Comparison of ENCODE assay signal across 10 mouse cellular contexts in genomic region chr3:27210271-27210670, GRCm38 (mm10). TPM values are rescaled to one million over a fixed set of nuclear protein-coding genes. Genes with fewer than 3 reads are reported as not detected.
DNase-seq lines count a peak whose midpoint lies in the region; ATAC-seq and TF ChIP-seq lines count a peak whose summit lies in the region.
"Had no signal": no experiment of that assay in that cellular context is flagged by ENCODE, and none has a peak within 500 bp of the region (broad histone marks: within the 10 kb centered on the region; RNA-seq: fewer than 3 reads in every experiment).

No protein-coding gene starts in this region.

- H3K27ac ChIP-seq in heart, adult 2 months = no peak overlapping the region
- no peak overlapping the region for H3K27ac ChIP-seq in limb, embryonic 10.5 days
- H3K27ac ChIP-seq: embryonic facial prominence, embryonic 12.5 days; limb, embryonic 13.5 days had no signal

- no peak overlapping the region for H3K9ac ChIP-seq in heart, adult 2 months (ENCODE audit: low read depth, low read length)
- H3K9ac ChIP-seq: embryonic facial prominence, embryonic 12.5 days; limb, embryonic 13.5 days had no signal

- TF ChIP-seq CTCF in heart, adult 2 months (IDR thresholded peaks at IDR 0.05) = no peak

- WGBS in heart, adult 2 months = 57% methylated on average over 7 of the region's 7 CpGs
- WGBS in limb, embryonic 10.5 days = 81% methylated on average over 7 of the region's 7 CpGs

- H3K79me2 ChIP-seq in heart, adult 2 months (replicated peaks; ENCODE audit: control insufficient read depth, insufficient read depth, low read length) = no peaks in the 10 kb centered on the region

- peaks cover 3% of the 10 kb centered on the region for H3K4me1 ChIP-seq in heart, adult 2 months (ENCODE audit: control insufficient read depth, insufficient read depth, low read length)
- peaks cover 5% of the 10 kb centered on the region for H3K4me1 ChIP-seq in limb, embryonic 10.5 days

- peak; percentile 67 to 73; a peak in 3 of 4 replicates for ATAC-seq in hematopoietic stem cell, adult 5-6 weeks (replicated peaks in 1 of 2; ENCODE audit: insufficient read depth in 1 of 2, low FRiP score in 2 of 2, low TSS enrichment in 1 of 2, low read depth in 1 of 2, poor library complexity in 2 of 2, severe bottlenecking in 2 of 2)

- no peak overlapping the region for H3K4me3 ChIP-seq in heart, adult 2 months
- H3K4me3 ChIP-seq in limb, embryonic 10.5 days = no peak overlapping the region
- H3K4me3 ChIP-seq: embryonic facial prominence, embryonic 12.5 days; limb, embryonic 13.5 days had no signal

- no peaks in the 10 kb centered on the region for H3K27me3 ChIP-seq in heart, adult 2 months (ENCODE audit: control insufficient read depth, insufficient read depth, low read length)
- no peaks in the 10 kb centered on the region for H3K27me3 ChIP-seq in limb, embryonic 10.5 days (ENCODE audit: low read depth, poor library complexity, severe bottlenecking)
- H3K27me3 ChIP-seq: embryonic facial prominence, embryonic 12.5 days; limb, embryonic 13.5 days had no signal

- H3K36me3 ChIP-seq in heart, adult 2 months (ENCODE audit: control insufficient read depth, insufficient read depth, low read length) = no peaks in the 10 kb centered on the region
- no peaks in the 10 kb centered on the region for H3K36me3 ChIP-seq in limb, embryonic 10.5 days
- H3K36me3 ChIP-seq: embryonic facial prominence, embryonic 12.5 days; limb, embryonic 13.5 days had no signal

- no peak for TF ChIP-seq POLR2A in heart, adult 2 months (IDR thresholded peaks at IDR 0.05; ENCODE audit: insufficient read depth, low read depth, low read length)

- no peaks in the 10 kb centered on the region for H3K9me3 ChIP-seq in limb, embryonic 10.5 days (replicated peaks)
- H3K9me3 ChIP-seq: embryonic facial prominence, embryonic 12.5 days; limb, embryonic 13.5 days had no signal

- TF ChIP-seq EP300 in heart, adult 2 months (IDR thresholded peaks at IDR 0.05; ENCODE audit: insufficient read depth, low read depth, low read length) = no peak

- DNase-seq in kidney, adult 9 months = peak; percentile 40
- DNase-seq in kidney, postnatal 14 days = no peak
- peak; percentile 10 to 17 for DNase-seq in spleen, postnatal 36 days (ENCODE audit: low spot score in 2 of 2)
- DNase-seq in spleen, postnatal 10 days (ENCODE audit: low spot score in 2 of 2) = no peak
- no peak for DNase-seq in heart, adult 2 months
- no peak for DNase-seq in limb, embryonic 10.5 days (ENCODE audit: low spot score)
- DNase-seq in right cerebral cortex, postnatal 10 days (ENCODE audit: low spot score in 2 of 2) = no peak

- intact Hi-C loops in heart, adult 2 months (cut with DNase I) = no loop called here

RNA-seq across cellular contexts. Expression of gene Nceh1, which starts 27.5 kb away (rescaled TPM):
- 55.5 and 60.5 TPM in 2 replicates for total RNA-seq in hematopoietic stem cell, adult 5-6 weeks (2017)
- total RNA-seq in heart, adult 2 months (2021) = 100 to 1,000 TPM; 201 to 233 TPM
- polyA plus RNA-seq in heart, adult 2 months (2012; rRNA removed) = 81.3 and 118 TPM in 2 replicates
- polyA plus RNA-seq in limb, embryonic 10.5 days (2016; fragmentation: Nextera tagmentation; extraction: Ambion mirVana) = 3.0 and 3.8 TPM in 2 replicates

RNA-seq across cellular contexts. Expression of gene Ect2, which starts 56.6 kb away (rescaled TPM):
- total RNA-seq in hematopoietic stem cell, adult 5-6 weeks (2017) = 51.0 and 66.1 TPM in 2 replicates
- total RNA-seq in heart, adult 2 months (2021) = under 1 TPM; 0.39 to 0.73 TPM
- 0.12 and 0.29 TPM in 2 replicates for polyA plus RNA-seq in heart, adult 2 months (2012; rRNA removed)
- polyA plus RNA-seq in limb, embryonic 10.5 days (2016; fragmentation: Nextera tagmentation; extraction: Ambion mirVana) = 72.0 and 80.2 TPM in 2 replicates

Comparison
In these comparisons a context has a peak if more than half of its experiments do, and no peak if none do; other contexts are left out.
1. DNase-seq: peak in kidney, adult 9 months (single experiment) and spleen, postnatal 36 days (2 of 2); none in kidney, postnatal 14 days (single experiment), spleen, postnatal 10 days (0 of 2), heart, adult 2 months (0 of 2), limb, embryonic 10.5 days (single experiment) and right cerebral cortex, postnatal 10 days (0 of 2).
2. RNA of gene Ect2, which starts 56.6 kb away (total RNA-seq): 51.0 to 66.1 TPM in hematopoietic stem cell, adult 5-6 weeks; 0.39 to 0.73 TPM in heart, adult 2 months; every median in the first group is over 10 times any median in the second.